Mouse (Mus musculus) heart, postnatal 4 days (tissue): ENCODE measurements around the gene Med24. TPM values are rescaled to one million over a fixed set of nuclear protein-coding genes. Genes with fewer than 3 reads are reported as not detected.
"Not testable (repeated sequence)": the region's sequence is repeated elsewhere in the genome, so short reads cannot be mapped to it uniquely, and the experiment has no call there.

Experiments used
- DNase-seq: peaks from one replicate; pipeline ENCODE4 v3.0.0; 2021
- total RNA-seq, 2 experiments: library from RNA; stranded (reverse); gene quantifications; 2 replicates each; pipeline ENCODE4 v1.2.3; 2021

Med24 gene
- total RNA-seq, 2 experiments from 2014 or later: 51.7 to 52.3 TPM

- no peak for DNase-seq
These were observed 41.2 kb downstream of the Med24 start for GRCm38 (mm10) chr11:98688009-98688408.

GRCm38 (mm10) chr11:98686976-98687375 is 42.3 kb downstream of the Med24 start:
- DNase-seq: no peak

- DNase-seq: no peak
These were observed 43.6 kb downstream of the Med24 start for GRCm38 (mm10) chr11:98685642-98686041.

- DNase-seq: no peak
These were observed 46.4 kb downstream of the Med24 start for GRCm38 (mm10) chr11:98682811-98683210.

- peak; percentile 98 for DNase-seq
These were observed 47.2 kb downstream of the Med24 start, which contains the start of gene Psmd3 for GRCm38 (mm10) chr11:98681786-98682745. Psmd3 (plus strand) TSS chr11:98682554.

GRCm38 (mm10) chr11:98681186-98681585 is 48.0 kb downstream of the Med24 start:
- no peak for DNase-seq

- DNase-seq: not testable (repeated sequence)
These were observed 48.6 kb downstream of the Med24 start for GRCm38 (mm10) chr11:98680595-98680994.

GRCm38 (mm10) chr11:98680023-98680422 is 49.2 kb downstream of the Med24 start:
- no peak for DNase-seq

GRCm38 (mm10) chr11:98675829-98676363 is 53.3 kb downstream of the Med24 start:
- no peak for DNase-seq

GRCm38 (mm10) chr11:98673136-98673535 is 56.1 kb downstream of the Med24 start:
- DNase-seq: peak; percentile 73

- no peak for DNase-seq
These were observed 56.8 kb downstream of the Med24 start for GRCm38 (mm10) chr11:98672482-98672881.

- no peak for DNase-seq
These were observed 57.4 kb downstream of the Med24 start for GRCm38 (mm10) chr11:98671857-98672256.

- DNase-seq: no peak
These were observed 57.9 kb downstream of the Med24 start for GRCm38 (mm10) chr11:98671284-98671815.

- DNase-seq: no peak
These were observed 60.3 kb downstream of the Med24 start for GRCm38 (mm10) chr11:98668984-98669383.

GRCm38 (mm10) chr11:98664091-98664490 is 65.1 kb downstream of the Med24 start, which contains the start of gene Gsdma:
Gsdma (plus strand) TSS chr11:98664351.
- no peak for DNase-seq

GRCm38 (mm10) chr11:98660517-98660916 is 68.7 kb downstream of the Med24 start:
- peak; percentile 12 for DNase-seq

- DNase-seq: peak; percentile 65
These were observed 74.2 kb downstream of the Med24 start for GRCm38 (mm10) chr11:98655076-98655475.

Other genes with a start within 250 kb of the Med24 start
- gene Ikzf3, start 183.4 kb downstream of the Med24 start, total RNA-seq: under 1 TPM; 0.67 to 0.72 TPM
- under 1 TPM in 1 of 2 experiments, not detected in 1; 0.17 TPM for gene Zpbp2, start 178.3 kb downstream of the Med24 start, total RNA-seq
- 10 to 100 TPM; 36.5 to 41.5 TPM for gene Ormdl3, start 142.1 kb downstream of the Med24 start, total RNA-seq
- not detected for gene Lrrc3c, start 131.1 kb downstream of the Med24 start, total RNA-seq
- gene Gm12355, start 103.8 kb downstream of the Med24 start, total RNA-seq: 10 to 100 TPM; 29.2 to 29.5 TPM
- gene Gsdma3, start 103.1 kb downstream of the Med24 start, total RNA-seq: 1 to 10 TPM; 3.2 to 5.2 TPM
- not detected for gene Gsdma2, start 82.7 kb downstream of the Med24 start, total RNA-seq
- not detected for gene Gsdma, start 65.1 kb downstream of the Med24 start, total RNA-seq
- 100 to 1,000 TPM; 138 to 140 TPM for gene Psmd3, start 46.9 kb downstream of the Med24 start, total RNA-seq
- not detected for gene Csf3, start 28.2 kb downstream of the Med24 start, total RNA-seq
- 100 to 1,000 TPM; 171 to 183 TPM for gene Thra, start 11.2 kb upstream of the Med24 start, total RNA-seq
- gene Nr1d1, start 45.9 kb upstream of the Med24 start, total RNA-seq: 10 to 100 TPM; 26.3 to 27.6 TPM
- gene Msl1, start 66.1 kb upstream of the Med24 start, total RNA-seq: 10 to 100 TPM; 67.8 to 71.5 TPM
- 10 to 100 TPM; 26.9 to 28.4 TPM for gene Casc3, start 75.5 kb upstream of the Med24 start, total RNA-seq
- 1 to 10 TPM; 1.3 TPM for gene Rapgefl1, start 107.3 kb upstream of the Med24 start, total RNA-seq
- gene Wipf2, start 134.2 kb upstream of the Med24 start, total RNA-seq: 10 to 100 TPM; 12.6 to 14.1 TPM
- gene Cdc6, start 178.4 kb upstream of the Med24 start, total RNA-seq: 10 to 100 TPM in 1 of 2 experiments, 1 to 10 TPM in 1; 9.8 to 10.2 TPM
- gene Rara, start 198.4 kb upstream of the Med24 start, total RNA-seq: 10 to 100 TPM; 34.6 to 38.1 TPM